Mouse (Mus musculus) lung, postnatal 14 days (tissue): ENCODE results near the gene Zfp760.
A peak's percentile ranks its signal among the peaks of the same experiment; 100 is the strongest.
"Not testable (repeated sequence)": the region's sequence is repeated elsewhere in the genome, so short reads cannot be mapped to it uniquely, and the experiment has no call there.

ENCODE experiments used
- DNase-seq: peaks from one replicate; pipeline ENCODE4 v3.0.0; 2021

Zfp760 gene

DNA sequence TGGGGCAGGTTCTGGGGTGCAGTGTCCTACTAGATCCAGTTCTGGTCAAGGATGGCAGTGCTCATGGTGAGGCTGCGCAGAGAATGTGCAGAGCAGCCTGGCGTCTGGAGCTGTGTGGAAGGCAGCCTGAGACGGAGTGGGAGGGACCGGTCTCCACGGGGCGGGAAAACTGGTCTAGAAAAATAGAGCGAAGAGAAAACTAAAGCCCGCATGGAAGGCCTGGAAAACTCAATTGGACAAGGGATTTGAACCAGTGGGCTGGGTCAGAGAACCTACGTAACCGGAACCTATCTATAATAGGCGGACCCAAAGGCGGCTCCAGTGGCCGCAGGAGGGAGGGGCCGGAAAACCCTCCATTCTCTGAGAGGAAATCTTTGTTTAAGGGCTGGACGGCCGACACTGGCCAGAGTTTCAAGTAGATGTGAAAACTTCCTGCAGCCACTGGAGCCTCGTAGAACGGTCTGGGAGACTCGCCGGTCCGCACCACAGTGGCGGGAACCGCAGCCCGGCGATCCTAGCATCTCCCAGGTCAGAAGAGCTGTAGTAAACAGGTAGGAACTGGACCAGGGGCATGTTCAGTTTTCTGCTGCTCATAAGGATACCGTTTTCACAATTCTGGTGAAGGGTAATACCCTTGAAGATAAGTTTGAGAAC is at the start of gene Zfp760:
Zfp760 (plus strand) TSS at position 399 of the 654 bp plus-strand sequence.
- peak; percentile 89 for DNase-seq

DNA sequence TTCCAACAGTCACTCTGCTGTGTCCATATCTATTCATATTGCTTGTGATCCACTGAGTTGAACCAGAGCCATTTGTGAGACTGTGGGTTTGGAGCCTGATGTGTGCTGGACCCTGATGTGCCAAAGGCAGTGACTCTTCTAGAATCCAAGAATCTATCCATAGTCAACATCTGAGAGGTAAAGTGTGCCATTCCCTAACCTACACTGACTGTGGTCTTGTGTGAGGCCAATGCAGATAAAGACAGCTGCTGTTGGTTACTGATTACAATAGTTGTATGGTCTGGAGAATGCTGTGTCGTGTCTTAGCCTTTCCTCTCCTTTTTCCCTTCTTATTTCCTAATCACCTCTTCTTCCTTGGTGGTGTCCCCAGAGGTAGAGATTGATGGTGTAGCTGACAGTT is 28.7 kb upstream of the Zfp760 start:
- not testable (repeated sequence) for DNase-seq

DNA sequence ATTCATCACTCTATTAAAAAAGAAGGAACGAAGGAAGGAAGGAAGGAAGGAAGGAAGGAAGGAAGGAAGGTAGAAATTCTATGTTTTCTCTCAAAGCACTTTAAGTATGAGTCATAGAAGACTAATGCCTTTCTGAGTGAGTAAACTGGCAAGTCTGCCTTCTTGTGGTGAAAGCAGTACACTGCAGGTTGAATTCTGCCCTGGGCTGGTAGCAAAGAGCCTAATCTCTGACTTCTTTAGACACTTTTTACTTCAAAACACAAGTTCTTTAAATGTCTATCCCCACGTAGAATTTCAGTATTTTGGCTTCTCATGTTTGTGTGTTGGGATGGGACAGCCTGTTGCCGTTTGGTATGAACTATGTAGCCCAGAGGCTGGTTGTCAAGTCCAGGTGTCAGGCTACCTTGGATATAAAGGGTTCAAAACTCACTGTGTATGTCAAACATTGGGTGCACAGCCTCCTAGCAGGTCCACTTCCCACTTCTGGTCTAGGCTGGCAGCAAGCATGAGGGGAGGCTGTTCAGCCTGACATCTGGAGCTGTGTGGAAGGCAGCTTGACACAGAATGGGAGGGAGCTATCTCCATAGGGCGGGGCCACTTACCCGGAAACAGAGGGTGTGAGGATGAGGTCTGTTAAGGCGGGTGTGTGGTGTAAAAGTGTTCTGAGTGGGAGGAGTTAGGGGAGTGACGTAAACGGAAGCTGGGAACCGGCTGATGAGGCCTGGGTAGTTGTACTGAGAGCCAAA is 28.1 kb upstream of the Zfp760 start:
- DNase-seq = peak; percentile 85

DNA sequence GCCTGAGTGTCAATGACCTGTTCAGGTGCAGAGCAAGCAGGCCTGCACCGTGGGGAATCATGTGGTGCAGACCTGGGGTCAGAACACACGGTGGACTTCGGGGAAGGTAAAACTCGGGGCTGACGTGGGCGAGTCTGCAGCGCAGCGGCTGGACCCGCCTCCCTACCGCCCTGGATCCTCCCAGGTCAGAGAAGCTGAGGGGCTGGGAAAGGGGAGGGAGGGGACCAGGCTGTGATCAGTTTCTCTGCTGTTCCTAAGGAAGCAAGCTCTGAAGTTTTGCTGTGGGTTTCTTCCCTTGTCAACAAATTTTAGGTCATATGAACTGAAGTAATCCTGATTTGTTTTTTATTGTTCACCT is 27.5 kb upstream of the Zfp760 start:
- DNase-seq = not testable (repeated sequence)

DNA sequence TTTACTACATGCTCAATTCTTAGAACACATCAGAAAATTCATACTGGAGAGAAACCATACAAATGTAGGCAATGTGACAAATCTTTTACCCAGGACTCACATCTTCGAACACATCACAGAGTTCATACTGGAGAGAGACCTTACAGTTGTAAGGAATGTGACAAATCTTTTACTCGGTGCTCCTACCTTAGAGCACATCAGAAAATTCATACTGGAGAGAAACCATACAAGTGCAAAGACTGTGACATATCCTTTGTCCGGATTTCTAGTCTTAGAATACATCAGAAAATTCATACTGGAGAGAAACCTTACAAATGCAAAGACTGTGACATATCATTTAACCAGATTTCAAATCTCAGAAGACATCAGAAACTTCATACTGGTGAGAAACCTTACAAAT is 16.0 kb upstream of the Zfp760 start, which contains the start of gene Gm10226:
Gm10226 (plus strand) TSS at position 301 of the 400 bp plus-strand sequence.
- DNase-seq = no peak

DNA sequence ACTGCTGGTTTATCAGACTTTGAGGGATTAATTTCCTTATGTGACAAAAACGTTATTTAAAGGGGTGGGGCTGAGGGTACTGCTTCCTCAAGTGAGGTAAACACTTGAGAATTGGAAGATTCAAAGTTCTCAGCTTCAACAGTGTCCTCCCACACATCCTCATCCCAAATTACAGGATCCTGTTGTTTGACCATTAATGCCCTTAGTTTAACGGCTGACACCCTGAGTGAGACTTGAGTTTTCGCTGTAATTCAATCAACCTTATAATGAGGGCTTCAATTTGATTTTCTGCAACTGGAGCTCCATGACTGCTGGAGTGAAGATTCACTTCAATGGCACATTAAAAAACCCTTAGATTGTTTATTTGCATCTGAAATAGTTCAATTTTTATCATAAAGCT is 14.2 kb upstream of the Zfp760 start:
- no peak for DNase-seq

DNA sequence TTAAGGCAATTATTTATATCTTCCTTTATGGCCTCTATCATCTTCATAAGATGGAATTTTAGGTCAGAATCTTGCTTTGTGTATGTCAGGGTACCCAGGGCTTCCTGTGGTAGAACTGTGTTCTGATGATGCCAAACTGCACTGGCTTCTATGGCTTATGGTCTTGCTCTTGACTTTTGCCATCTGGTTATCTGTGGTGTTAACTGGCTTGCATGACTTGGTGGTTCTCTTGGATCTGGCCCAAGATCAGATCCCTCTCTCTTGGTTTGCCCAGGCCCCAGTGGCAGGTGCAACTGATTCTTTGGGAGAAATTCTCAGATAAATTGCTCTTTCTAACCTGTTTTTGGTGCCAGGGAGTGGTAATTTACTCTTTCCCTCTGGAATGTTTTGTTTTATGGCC is 11.5 kb upstream of the Zfp760 start:
- DNase-seq = no peak

DNA sequence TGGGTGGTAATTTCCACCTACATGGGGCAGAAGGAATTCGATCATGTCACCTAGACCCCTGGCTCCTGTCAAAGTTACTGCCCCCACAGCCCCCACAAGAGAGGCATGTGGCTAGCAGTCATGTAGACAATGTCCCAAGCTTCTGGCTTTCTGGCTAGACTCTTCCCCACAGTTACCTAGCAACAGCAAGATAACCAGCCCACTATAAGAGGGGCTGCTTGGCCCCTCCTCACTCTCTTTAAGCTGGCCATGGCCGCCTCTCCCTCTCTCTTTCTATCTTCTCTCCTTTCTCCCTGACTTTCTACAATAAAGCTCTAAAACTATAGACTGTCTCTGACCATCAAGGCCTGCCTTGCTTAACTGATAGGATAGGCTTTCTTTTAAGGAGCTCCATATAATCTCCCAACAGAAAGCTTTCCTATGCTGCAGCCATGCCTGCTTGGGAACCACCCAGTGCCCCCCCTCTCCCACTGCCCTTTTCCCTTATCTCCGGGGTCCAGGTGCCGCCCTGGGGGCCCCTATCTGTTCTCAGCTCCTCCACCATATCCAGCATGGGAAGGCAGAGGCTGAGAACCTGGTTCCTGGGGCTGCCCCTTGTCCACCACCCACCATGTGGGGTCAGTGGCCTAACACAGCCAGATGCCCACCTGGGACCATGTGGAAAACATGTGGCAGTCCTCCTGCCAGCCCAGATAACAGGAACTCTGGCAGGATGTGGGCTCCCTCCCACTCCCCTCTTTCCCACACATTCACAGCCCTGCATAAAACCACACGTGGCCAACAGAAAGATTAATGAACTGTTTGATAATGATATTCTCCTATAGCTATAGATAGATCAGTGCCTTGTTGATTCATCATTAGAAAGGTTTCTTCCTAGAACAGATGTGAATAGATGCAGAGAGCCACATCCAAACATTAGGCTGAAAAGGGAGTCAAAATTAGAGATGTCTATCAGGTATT is 5.0 kb upstream of the Zfp760 start:
- no peak for DNase-seq

DNA sequence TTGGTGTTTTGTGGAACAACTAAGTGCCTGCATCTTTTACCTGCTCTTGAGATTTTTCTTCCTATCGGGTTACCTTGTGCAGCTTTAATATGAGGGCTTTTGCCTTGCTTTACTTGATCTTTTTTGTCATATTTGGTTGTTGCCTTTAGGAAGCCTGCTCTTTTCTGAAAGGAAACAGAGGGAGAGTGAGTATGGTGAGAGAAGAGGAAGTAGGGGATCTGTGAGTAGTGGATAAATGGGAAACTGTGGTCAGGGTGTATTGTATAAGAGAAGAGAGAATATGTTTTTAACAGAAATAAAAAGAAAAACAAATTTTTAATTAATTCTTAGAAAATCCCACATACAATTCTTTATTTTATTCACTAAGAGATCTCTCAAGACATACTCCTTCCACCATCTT is 4.1 kb upstream of the Zfp760 start:
- no peak for DNase-seq

DNA sequence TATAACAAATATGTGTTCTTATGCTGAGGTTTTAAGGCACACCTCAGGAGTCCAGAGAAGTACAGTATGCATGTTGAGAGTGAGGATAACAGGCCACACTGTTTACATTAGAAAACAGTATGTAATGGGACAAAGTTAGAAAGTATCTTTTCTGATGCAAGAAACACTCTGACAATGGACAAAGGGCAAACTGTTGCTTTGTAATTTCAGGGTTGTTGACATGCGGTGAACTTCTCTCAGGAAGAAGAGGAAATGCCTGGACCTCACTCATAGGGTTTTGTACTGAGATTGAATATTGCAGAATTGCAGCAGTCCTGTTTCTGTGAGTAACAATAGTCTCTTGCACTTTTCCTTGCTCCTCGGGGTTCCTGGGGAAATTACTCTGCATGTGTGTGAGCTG is 860 bp downstream of the Zfp760 start:
- DNase-seq = no peak

DNA sequence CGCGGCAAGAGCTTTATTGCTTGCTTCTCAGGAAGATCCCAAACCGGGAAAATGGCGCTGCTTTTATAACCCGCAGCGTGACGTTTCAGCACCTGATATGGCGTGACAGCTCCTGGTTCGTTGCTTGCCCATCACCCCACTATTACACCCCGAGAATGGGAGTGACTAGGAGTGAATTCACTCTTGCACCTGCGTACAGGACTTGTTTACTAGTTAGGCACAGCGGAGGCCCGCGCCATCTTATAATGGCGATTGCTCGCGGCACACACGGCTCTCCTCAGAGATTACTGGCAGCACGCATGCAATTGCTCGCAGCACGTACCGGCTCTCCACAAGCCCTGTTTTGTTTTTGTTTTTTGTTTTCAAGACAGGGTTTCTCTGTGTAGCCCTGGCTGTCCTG is 23.0 kb downstream of the Zfp760 start, which contains the start of gene Zfp229:
Zfp229 (plus strand) TSS at position 301 of the 400 bp plus-strand sequence.
- DNase-seq = not testable (repeated sequence)

DNA sequence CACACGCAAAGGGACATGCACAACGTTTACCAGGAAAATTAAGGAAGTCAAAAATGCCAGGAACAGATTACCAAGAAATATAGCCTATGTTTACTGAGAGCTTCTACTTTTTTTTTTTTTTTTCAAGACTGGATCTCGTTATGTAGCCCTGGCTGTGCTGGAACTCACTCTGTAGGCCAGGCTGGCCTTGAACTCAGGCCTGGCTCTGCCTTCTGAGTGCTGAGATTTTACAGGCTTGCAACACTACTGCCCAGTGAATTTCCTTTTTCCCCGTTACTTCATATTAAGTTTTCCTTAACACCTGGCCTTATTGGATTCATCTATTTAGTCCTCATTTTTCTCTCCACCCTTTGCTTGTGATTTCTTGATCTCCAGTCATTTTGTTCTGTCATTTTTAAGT is 25.5 kb downstream of the Zfp760 start:
- DNase-seq = no peak

DNA sequence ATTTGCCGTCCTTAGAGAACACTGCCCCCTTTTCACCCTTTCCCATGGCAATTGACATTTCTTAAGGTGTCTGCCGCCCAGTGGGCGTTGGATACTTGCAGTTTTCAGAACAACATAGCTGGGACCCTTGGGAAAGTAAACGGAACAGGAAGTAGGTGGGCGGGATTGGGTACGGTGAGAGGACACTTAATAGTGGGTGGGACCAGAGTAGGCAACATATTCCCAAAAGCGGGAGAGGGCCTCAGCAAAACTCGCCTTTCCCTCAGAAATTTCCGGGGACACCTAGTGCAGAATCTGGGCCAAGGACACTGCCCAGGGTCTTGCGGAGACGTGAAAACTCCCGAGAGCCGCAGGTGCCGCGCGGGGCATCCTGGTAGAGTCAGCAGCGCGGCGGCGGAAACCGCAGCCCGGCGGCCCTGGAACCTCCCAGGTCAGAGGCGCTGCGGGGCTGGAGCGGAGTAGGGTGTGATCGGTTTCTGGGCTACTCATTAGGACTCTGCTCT is 26.0 kb downstream of the Zfp760 start:
- DNase-seq = peak; percentile 77

DNA sequence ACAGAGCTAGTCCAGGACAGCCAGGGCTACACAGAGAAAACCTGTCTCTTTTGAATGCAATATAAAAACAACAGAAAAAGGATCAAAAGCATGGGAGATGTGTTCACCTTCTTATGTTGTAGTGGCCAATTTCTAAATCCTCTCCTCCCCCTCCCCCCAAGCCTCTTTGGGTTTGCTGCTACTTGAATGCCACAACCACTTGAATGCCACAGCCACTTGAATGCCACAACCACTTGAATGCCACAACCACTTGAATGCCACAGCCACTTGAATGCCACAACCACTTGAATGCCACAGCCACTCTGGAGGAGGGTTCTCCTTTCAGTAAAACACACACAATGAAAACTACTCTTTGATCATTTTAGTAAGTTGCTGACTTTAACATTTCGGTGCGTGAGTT is 45.2 kb downstream of the Zfp760 start:
- DNase-seq = peak; percentile 35

DNA sequence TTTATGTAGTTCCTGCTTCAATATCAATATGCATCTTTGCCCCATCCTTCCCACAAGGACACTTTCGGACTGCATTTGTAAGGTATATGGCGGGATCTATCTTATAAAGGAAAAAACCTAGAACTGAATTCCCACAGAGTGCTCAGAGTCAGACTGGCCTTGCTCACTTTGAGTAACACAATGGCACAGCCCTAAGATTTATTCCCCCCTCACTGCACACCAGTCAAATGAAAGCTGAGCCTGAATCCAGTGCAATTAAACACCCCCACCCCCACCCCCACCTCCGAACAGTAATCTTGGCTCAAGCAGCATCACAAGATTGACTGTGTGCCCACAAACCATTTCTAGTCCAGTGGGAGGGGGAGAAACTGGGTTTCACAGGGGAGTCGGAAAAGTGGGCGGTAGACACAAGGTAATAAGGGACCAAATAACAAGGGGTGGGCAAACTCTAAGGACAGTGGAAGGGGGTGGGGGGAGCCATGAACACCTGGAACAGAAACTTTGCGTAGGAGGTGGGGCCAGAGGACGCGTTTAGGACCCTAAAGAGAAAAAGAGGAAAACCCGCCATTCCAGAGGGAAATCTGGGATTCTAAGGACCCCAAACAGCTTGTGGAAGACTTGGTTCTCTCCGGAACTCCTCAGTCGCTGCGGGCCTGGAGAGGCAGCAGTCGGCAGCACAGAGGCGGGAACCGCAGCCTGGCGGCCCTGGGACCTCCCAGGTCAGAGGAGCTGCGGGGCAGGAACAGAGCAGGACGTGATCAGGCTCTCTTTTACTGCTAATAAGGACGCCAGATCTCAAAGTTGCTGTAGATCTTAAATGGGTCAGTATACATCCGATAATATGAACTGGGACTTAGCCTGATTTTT is 46.0 kb downstream of the Zfp760 start:
- DNase-seq = no peak

DNA sequence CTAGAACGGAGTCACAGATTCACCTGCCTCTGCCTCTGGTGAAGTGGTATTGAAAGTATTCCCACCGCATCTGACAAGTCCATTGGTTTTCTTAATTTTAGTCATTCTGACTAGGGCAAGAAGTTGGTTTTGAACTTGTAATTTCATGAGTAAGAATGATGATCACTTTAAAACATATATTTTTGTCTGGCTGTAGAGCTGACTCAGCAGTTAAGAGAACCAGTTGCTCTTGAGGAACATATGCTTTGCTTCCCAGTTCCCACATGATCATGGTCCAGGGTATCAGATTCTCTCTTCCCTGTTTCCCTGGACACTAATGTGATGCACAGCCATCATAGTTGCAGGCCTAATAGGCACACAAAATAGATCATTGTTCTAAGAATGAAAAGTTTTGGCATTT is 62.8 kb downstream of the Zfp760 start:
- no peak for DNase-seq
